Mouse (Mus musculus): Measurements from ENCODE around the gene Ephb1. TPM values are rescaled to one million over a fixed set of nuclear protein-coding genes. Genes with fewer than 3 reads are reported as not detected.

Ephb1 gene
- 2.5 TPM for polyA plus RNA-seq (2012; fragmentation: generic; extraction: Trizol)

- peak within 1 kb of the TSS; percentile 66 for H3K4me2 ChIP-seq (ENCODE audit: low read depth)
- H3K36me3 ChIP-seq (ENCODE audit: control insufficient read depth, insufficient read depth) = no peaks in the 10 kb centered on the region
- no peak within 1 kb of the TSS for H3ac ChIP-seq (ENCODE audit: control insufficient read depth, insufficient read length)
- H3K79me2 ChIP-seq (ENCODE audit: control insufficient read depth, insufficient read depth) = no peaks in the 10 kb centered on the region
- TF ChIP-seq USF1 (IDR thresholded peaks at IDR 0.05; ENCODE audit: low read depth) (no peak), MAX (IDR thresholded peaks at IDR 0.05; ENCODE audit: low read depth) (no peak), TCF12 (IDR thresholded peaks at IDR 0.05; ENCODE audit: insufficient read depth, poor library complexity, severe bottlenecking) (no peak), TCF3 (IDR thresholded peaks at IDR 0.05; ENCODE audit: insufficient read length, low read depth) (no peak), SRF (IDR thresholded peaks at IDR 0.05; ENCODE audit: control insufficient read depth, insufficient read length, low read depth) (no peak), REST (IDR thresholded peaks at IDR 0.05; ENCODE audit: insufficient read depth, insufficient read length) (no peak), CEBPB (IDR thresholded peaks at IDR 0.05; ENCODE audit: insufficient read depth, poor library complexity, severe bottlenecking) (no peak), MYOD1 (IDR thresholded peaks at IDR 0.05; ENCODE audit: control insufficient read depth in 1 of 3, insufficient read length in 2 of 3, low read depth in 2 of 3) (no peak)
- H3K4me3 ChIP-seq = no peak within 1 kb of the TSS
- H3K27me3 ChIP-seq (ENCODE audit: control insufficient read depth, insufficient read depth, insufficient read length) = peaks cover 56% of the 10 kb centered on the region
Observed at GRCm38 (mm10) chr9:102354561-102354973, at the start of gene Ephb1. TSS of gene Ephb1 (minus strand) at chr9:102354693.

- H3K4me3 ChIP-seq = no peak overlapping the region
- H3K27me3 ChIP-seq (ENCODE audit: control insufficient read depth, insufficient read depth, insufficient read length) = peaks cover 2% of the 10 kb centered on the region
- no peak overlapping the region for H3ac ChIP-seq (ENCODE audit: control insufficient read depth, insufficient read length)
- TF ChIP-seq POLR2A (IDR thresholded peaks at IDR 0.05; ENCODE audit: insufficient read length, low read depth) (no peak), MYOD1 (IDR thresholded peaks at IDR 0.05; ENCODE audit: control insufficient read depth in 1 of 3, insufficient read length in 2 of 3, low read depth in 2 of 3) (peak in 2 of 3 experiments; percentile 5 to 47)
- H3K79me2 ChIP-seq (ENCODE audit: control insufficient read depth, insufficient read depth) = no peaks in the 10 kb centered on the region
- H3K4me2 ChIP-seq (ENCODE audit: low read depth) = peak overlapping the region; percentile 24
- H3K36me3 ChIP-seq (ENCODE audit: control insufficient read depth, insufficient read depth) = no peaks in the 10 kb centered on the region
Observed at GRCm38 (mm10) chr9:102403086-102404021, 48.9 kb upstream of the Ephb1 start.

GRCm38 (mm10) chr9:102402671-102403070 is 48.2 kb upstream of the Ephb1 start:
- no peaks in the 10 kb centered on the region for H3K27me3 ChIP-seq (ENCODE audit: control insufficient read depth, insufficient read depth, insufficient read length)
- no peaks in the 10 kb centered on the region for H3K36me3 ChIP-seq (ENCODE audit: control insufficient read depth, insufficient read depth)
- no peak overlapping the region for H3ac ChIP-seq (ENCODE audit: control insufficient read depth, insufficient read length)
- H3K4me2 ChIP-seq (ENCODE audit: low read depth) = no peak overlapping the region
- TF ChIP-seq MAX (IDR thresholded peaks at IDR 0.05; ENCODE audit: low read depth) = no peak
- no peak for TF ChIP-seq CEBPB (IDR thresholded peaks at IDR 0.05; ENCODE audit: insufficient read depth, poor library complexity, severe bottlenecking)
- TF ChIP-seq POLR2AphosphoS2 (IDR thresholded peaks at IDR 0.05; ENCODE audit: insufficient read length, low read depth) = no peak
- TF ChIP-seq USF1 (IDR thresholded peaks at IDR 0.05; ENCODE audit: low read depth) = no peak
- no peak for TF ChIP-seq SRF (IDR thresholded peaks at IDR 0.05; ENCODE audit: control insufficient read depth, insufficient read length, low read depth)
- TF ChIP-seq POLR2A (IDR thresholded peaks at IDR 0.05; ENCODE audit: insufficient read length, low read depth) = no peak
- no peak for TF ChIP-seq TCF3 (IDR thresholded peaks at IDR 0.05; ENCODE audit: insufficient read length, low read depth)
- TF ChIP-seq E2F4 (IDR thresholded peaks at IDR 0.05; ENCODE audit: insufficient read depth) = no peak
- TF ChIP-seq TCF12 (IDR thresholded peaks at IDR 0.05; ENCODE audit: insufficient read depth, poor library complexity, severe bottlenecking) = no peak
- no peak for TF ChIP-seq MYOG (IDR thresholded peaks at IDR 0.05; ENCODE audit: control insufficient read depth in 1 of 3, insufficient read depth in 1 of 3, insufficient read length in 2 of 3, low read depth in 2 of 3)
- TF ChIP-seq REST (IDR thresholded peaks at IDR 0.05; ENCODE audit: insufficient read depth, insufficient read length) = no peak
- TF ChIP-seq MYOD1 (IDR thresholded peaks at IDR 0.05; ENCODE audit: control insufficient read depth in 1 of 3, insufficient read length in 2 of 3, low read depth in 2 of 3) = no peak
- no peaks in the 10 kb centered on the region for H3K79me2 ChIP-seq (ENCODE audit: control insufficient read depth, insufficient read depth)
- no peak overlapping the region for H3K4me3 ChIP-seq

GRCm38 (mm10) chr9:102388266-102388665 is 33.8 kb upstream of the Ephb1 start:
- Histone ChIP-seq H3K27me3 (ENCODE audit: control insufficient read depth, insufficient read depth, insufficient read length) (peaks cover 23% of the 10 kb centered on the region), H3K79me2 (ENCODE audit: control insufficient read depth, insufficient read depth) (no peaks in the 10 kb centered on the region), H3K4me3 (no peak overlapping the region), H3K4me2 (ENCODE audit: low read depth) (no peak overlapping the region), H3ac (ENCODE audit: control insufficient read depth, insufficient read length) (no peak overlapping the region), H3K36me3 (ENCODE audit: control insufficient read depth, insufficient read depth) (no peaks in the 10 kb centered on the region)
- no peak for TF ChIP-seq MYOD1 (IDR thresholded peaks at IDR 0.05; ENCODE audit: control insufficient read depth in 1 of 3, insufficient read length in 2 of 3, low read depth in 2 of 3)
- TF ChIP-seq TCF3 (IDR thresholded peaks at IDR 0.05; ENCODE audit: insufficient read length, low read depth) = no peak
- TF ChIP-seq SRF (IDR thresholded peaks at IDR 0.05; ENCODE audit: control insufficient read depth, insufficient read length, low read depth) = no peak

GRCm38 (mm10) chr9:102386816-102387215 is 32.3 kb upstream of the Ephb1 start:
- no peaks in the 10 kb centered on the region for H3K79me2 ChIP-seq (ENCODE audit: control insufficient read depth, insufficient read depth)
- H3K4me3 ChIP-seq = no peak overlapping the region
- H3K4me2 ChIP-seq (ENCODE audit: low read depth) = no peak overlapping the region
- no peak overlapping the region for H3ac ChIP-seq (ENCODE audit: control insufficient read depth, insufficient read length)
- H3K36me3 ChIP-seq (ENCODE audit: control insufficient read depth, insufficient read depth) = no peaks in the 10 kb centered on the region
- TF ChIP-seq TCF3 (IDR thresholded peaks at IDR 0.05; ENCODE audit: insufficient read length, low read depth) (no peak), CEBPB (IDR thresholded peaks at IDR 0.05; ENCODE audit: insufficient read depth, poor library complexity, severe bottlenecking) (no peak), POLR2A (IDR thresholded peaks at IDR 0.05; ENCODE audit: insufficient read length, low read depth) (no peak), MAX (IDR thresholded peaks at IDR 0.05; ENCODE audit: low read depth) (no peak)
- H3K27me3 ChIP-seq (ENCODE audit: control insufficient read depth, insufficient read depth, insufficient read length) = peaks cover 32% of the 10 kb centered on the region

Measured in myocyte (in vitro differentiated cells).